Mouse (Mus musculus) embryonic facial prominence, embryonic 13.5 days (tissue): ENCODE data around the gene Mtg1. TPM values are rescaled to one million over a fixed set of nuclear protein-coding genes. Genes with fewer than 3 reads are reported as not detected.

ENCODE experiments used
- ATAC-seq: fragments of 200-750 bp; cut with Nextera tagmentation; 2 replicates; pipeline ENCODE4 v1.8.0; 2017; ENCODE audit warnings: low read depth; ENCODE audit not compliant: insufficient number of reproducible peaks, insufficient read depth, low FRiP score, low TSS enrichment
- H3K27ac ChIP-seq: fragments of 300-500 bp; sonication (generic); 2 replicates; pipeline ENCODE4 v1.5.1; 2015; ENCODE audit warnings: moderate library complexity, mild to moderate bottlenecking, inconsistent platforms
- H3K27me3 ChIP-seq: fragments of 300-500 bp; sonication (generic); 2 replicates; pipeline ENCODE4 v1.6.1; 2015; ENCODE audit warnings: mild to moderate bottlenecking, inconsistent platforms
- H3K36me3 ChIP-seq: fragments of 300-500 bp; sonication (generic); 2 replicates; pipeline ENCODE4 v1.6.1; 2015; ENCODE audit warnings: mild to moderate bottlenecking, inconsistent platforms
- H3K4me1 ChIP-seq: fragments of 300-500 bp; sonication (generic); 2 replicates; pipeline ENCODE4 v1.6.1; 2015; ENCODE audit warnings: inconsistent platforms
- H3K4me2 ChIP-seq: fragments of 300-500 bp; sonication (generic); 2 replicates; pipeline ENCODE4 v1.6.1; 2015; ENCODE audit warnings: moderate library complexity, mild to moderate bottlenecking, inconsistent platforms
- H3K4me3 ChIP-seq: fragments of 300-500 bp; sonication (generic); 2 replicates; pipeline ENCODE4 v1.5.1; 2015; ENCODE audit warnings: mild to moderate bottlenecking, inconsistent platforms
- H3K9ac ChIP-seq: fragments of 300-500 bp; sonication (generic); 2 replicates; pipeline ENCODE4 v1.6.1; 2015; ENCODE audit warnings: mild to moderate bottlenecking, inconsistent platforms
- H3K9me3 ChIP-seq: fragments of 300-500 bp; sonication (generic); 2 replicates; pipeline ENCODE4 v1.6.1; 2016; ENCODE audit warnings: inconsistent platforms
- WGBS: fragments of 180-500 bp; shearing (Covaris S2); methylation state at CpG from one replicate; pipeline ENCODE4 v1.1.7; 2015; ENCODE audit warnings: mixed read lengths; 5-methylcytosine and 5-hydroxymethylcytosine counted together
- polyA plus RNA-seq: library from polyadenylated mRNA; unstranded; fragments of >200 nt; fragmentation: Nextera tagmentation; extraction: Ambion mirVana; gene quantifications from 2 replicates; pipeline ENCODE4 v1.2.1, GENCODE M21; 2015

The Mtg1 gene
- polyA plus RNA-seq: 21.1 and 24.2 TPM in 2 replicates

GRCm38 (mm10) chr7:140137135-140138020, at the start of gene Mtg1:
Gene Mtg1, plus strand, starts transcription at chr7:140137564.
- Histone ChIP-seq H3K27me3 (no peaks in the 10 kb centered on the region), H3K36me3 (peaks cover 8% of the 10 kb centered on the region), H3K4me1 (peaks cover 5% of the 10 kb centered on the region), H3K4me3 (peak within 1 kb of the TSS; percentile 86), H3K4me2 (peak within 1 kb of the TSS; percentile 89), H3K9me3 (no peaks in the 10 kb centered on the region), H3K27ac (peak within 1 kb of the TSS; percentile 79), H3K9ac (peak within 1 kb of the TSS; percentile 88)
- 2% methylated on average over 39 of the region's 39 CpGs for WGBS
- peak; percentile 95 for ATAC-seq

DNA sequence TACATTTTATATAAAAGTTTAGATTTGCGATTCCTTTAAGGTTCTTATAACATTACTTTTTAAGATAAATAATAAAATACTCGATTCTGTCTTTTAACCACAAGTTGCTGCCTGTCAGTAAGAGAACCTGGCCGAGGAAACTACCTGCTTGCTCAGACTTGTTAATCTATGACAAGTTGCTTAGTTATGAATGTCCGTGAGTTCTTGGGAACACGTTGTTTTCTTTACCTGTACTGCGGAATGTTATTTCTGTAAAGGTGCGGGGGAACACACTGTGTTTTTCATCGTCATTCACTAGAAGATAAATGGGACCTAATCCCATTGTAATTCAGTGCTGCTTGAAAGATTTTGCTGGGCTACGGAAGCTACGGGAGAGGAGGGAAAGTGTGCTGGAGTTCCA, 46.8 kb upstream of the Mtg1 start:
- Histone ChIP-seq H3K36me3 (no peaks in the 10 kb centered on the region), H3K4me3 (no peak overlapping the region), H3K27ac (no peak overlapping the region; the same call in 1 of the 2 replicates), H3K4me1 (peaks cover 7% of the 10 kb centered on the region; the same call in 1 of the 2 replicates), H3K9me3 (no peaks in the 10 kb centered on the region), H3K27me3 (no peaks in the 10 kb centered on the region), H3K9ac (no peak overlapping the region), H3K4me2 (no peak overlapping the region)
- WGBS: 66% methylated on average over 10 of the region's 10 CpGs
- no peak for ATAC-seq

DNA sequence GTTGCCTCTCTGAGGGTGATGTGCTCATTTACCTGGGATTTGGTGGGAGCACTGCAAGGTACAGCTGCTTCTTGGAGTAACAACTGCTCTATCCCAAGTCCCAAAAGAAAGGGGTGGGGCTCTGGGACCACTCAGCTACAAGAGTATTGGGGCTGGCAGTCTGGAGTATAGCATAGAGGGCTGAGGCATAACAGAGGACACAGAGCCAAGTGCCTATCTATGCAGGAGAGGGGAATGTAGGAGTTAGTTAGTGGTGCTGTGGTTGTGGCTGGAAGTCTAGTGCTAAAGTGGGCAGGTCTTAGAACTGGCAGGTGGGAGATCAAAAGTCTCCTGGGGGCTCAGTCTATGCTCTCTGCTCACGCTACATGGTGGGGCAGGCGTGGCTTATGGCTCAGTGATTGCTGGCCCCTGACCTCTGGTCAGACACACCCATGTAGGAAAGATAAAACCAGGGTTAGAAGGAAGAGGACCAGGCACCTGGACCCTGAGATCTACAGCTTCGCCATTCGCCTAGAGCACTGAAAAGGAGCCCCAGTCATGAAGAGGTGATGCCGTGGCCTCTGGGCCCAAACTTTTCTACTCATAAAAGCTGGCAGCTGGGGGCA, 44.3 kb upstream of the Mtg1 start, which contains the start of gene Prap1:
Gene Prap1, plus strand, starts transcription at position 472 of the 605 bp plus-strand sequence.
- no peak within 1 kb of the TSS for H3K4me3 ChIP-seq
- H3K9ac ChIP-seq: no peak within 1 kb of the TSS
- H3K36me3 ChIP-seq: no peaks in the 10 kb centered on the region
- ATAC-seq: no peak
- WGBS: 65% methylated on average over 5 of the region's 5 CpGs
- peaks cover 7% of the 10 kb centered on the region; the same call in 1 of the 2 replicates for H3K4me1 ChIP-seq
- H3K4me2 ChIP-seq: no peak within 1 kb of the TSS
- H3K9me3 ChIP-seq: no peaks in the 10 kb centered on the region
- H3K27me3 ChIP-seq: no peaks in the 10 kb centered on the region
- H3K27ac ChIP-seq: no peak within 1 kb of the TSS

- H3K27me3 ChIP-seq: no peaks in the 10 kb centered on the region
- H3K9ac ChIP-seq: 0 out of 2 replicates have a peak overlapping the region, but pooled peaks have one; percentile 21
- no peak overlapping the region for H3K4me2 ChIP-seq
- no peaks in the 10 kb centered on the region for H3K36me3 ChIP-seq
- ATAC-seq: no peak
- H3K4me1 ChIP-seq: peaks cover 7% of the 10 kb centered on the region; the same call in 1 of the 2 replicates
- no peak overlapping the region for H3K27ac ChIP-seq
- 56% methylated on average over 5 of the region's 5 CpGs for WGBS
- H3K9me3 ChIP-seq: no peaks in the 10 kb centered on the region
- H3K4me3 ChIP-seq: no peak overlapping the region
These were observed 42.4 kb upstream of the Mtg1 start for GRCm38 (mm10) chr7:140094954-140095353.

DNA sequence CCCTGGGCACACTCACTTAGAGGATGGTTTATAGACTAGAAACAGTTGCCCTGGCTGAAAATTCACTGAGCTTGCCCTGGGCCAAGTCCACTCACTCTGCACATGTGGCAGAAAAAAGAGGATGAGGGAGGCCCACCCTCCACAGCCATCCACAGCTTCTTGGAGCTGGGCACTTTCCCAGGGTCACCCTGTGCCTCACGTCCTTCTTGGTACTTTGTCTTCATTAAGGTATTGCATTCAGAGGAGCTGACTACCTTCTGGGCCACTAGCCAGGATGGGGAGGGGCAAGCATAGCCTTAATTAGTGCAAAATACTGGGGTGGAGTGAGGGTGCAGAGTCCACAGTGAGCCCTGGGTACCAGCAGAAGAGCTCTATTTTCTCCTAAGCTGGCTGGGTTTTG, 41.8 kb upstream of the Mtg1 start:
- no peaks in the 10 kb centered on the region for H3K9me3 ChIP-seq
- H3K4me2 ChIP-seq: no peak overlapping the region
- H3K27ac ChIP-seq: no peak overlapping the region
- H3K9ac ChIP-seq: no peak overlapping the region
- H3K4me3 ChIP-seq: no peak overlapping the region
- WGBS: 50% methylated on average over 1 of the region's 1 CpGs
- peaks cover 7% of the 10 kb centered on the region; the same call in 1 of the 2 replicates for H3K4me1 ChIP-seq
- no peak for ATAC-seq
- H3K36me3 ChIP-seq: no peaks in the 10 kb centered on the region
- no peaks in the 10 kb centered on the region for H3K27me3 ChIP-seq

DNA sequence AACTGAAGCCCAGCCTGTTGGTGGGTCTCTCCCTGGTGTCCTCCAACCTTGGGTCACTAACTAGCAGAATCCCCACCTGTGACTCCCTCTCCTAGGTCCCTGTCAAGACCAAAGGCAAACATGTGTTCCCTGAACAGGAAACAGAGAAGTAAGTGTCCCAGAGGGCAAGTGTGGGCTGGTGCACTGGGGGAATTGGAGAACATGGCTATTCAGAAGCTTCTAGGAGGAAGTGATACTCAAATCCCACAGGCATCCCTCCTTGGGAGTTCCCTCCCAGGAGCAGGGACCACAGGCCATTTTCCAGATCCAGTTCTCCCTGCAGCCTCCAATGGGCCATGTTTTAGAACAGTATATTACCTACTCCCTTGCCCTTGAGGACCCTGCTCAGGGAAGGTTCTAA, 41.3 kb upstream of the Mtg1 start:
- Histone ChIP-seq H3K4me1 (peaks cover 7% of the 10 kb centered on the region; the same call in 1 of the 2 replicates), H3K4me3 (no peak overlapping the region)

DNA sequence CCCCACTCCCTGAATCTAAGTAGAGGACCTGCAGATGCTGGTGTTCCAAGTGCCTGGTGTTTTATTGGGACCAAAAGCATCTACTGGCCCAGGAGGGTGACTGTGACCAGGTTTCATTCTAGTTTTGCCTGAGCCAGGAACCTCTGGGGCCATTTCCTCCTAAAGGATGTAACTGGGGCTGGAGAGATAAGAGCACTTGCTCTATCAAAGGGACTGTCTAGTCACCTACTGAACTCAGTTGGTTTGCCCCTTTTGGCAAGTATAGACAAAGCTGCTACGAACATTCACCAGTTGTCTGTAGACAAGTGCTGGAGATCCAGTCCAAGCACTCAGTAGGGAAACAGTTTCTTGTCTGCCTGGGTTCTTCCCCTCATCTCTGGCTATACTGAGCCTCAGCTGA, 38.9 kb upstream of the Mtg1 start:
- peaks cover 21% of the 10 kb centered on the region for H3K4me1 ChIP-seq
- WGBS: 93% methylated on average over 1 of the region's 1 CpGs
- no peak for ATAC-seq
- H3K4me2 ChIP-seq: no peak overlapping the region
- no peak overlapping the region for H3K9ac ChIP-seq
- no peak overlapping the region for H3K4me3 ChIP-seq
- H3K27ac ChIP-seq: no peak overlapping the region
- H3K9me3 ChIP-seq: no peaks in the 10 kb centered on the region
- H3K27me3 ChIP-seq: no peaks in the 10 kb centered on the region
- no peaks in the 10 kb centered on the region for H3K36me3 ChIP-seq

More for the DNA sequence above, 41.3 kb upstream of the Mtg1 start:
- Histone ChIP-seq H3K9ac (no peak overlapping the region), H3K36me3 (no peaks in the 10 kb centered on the region), H3K4me2 (no peak overlapping the region), H3K27ac (no peak overlapping the region), H3K27me3 (no peaks in the 10 kb centered on the region), H3K9me3 (no peaks in the 10 kb centered on the region)
- ATAC-seq: no peak

DNA sequence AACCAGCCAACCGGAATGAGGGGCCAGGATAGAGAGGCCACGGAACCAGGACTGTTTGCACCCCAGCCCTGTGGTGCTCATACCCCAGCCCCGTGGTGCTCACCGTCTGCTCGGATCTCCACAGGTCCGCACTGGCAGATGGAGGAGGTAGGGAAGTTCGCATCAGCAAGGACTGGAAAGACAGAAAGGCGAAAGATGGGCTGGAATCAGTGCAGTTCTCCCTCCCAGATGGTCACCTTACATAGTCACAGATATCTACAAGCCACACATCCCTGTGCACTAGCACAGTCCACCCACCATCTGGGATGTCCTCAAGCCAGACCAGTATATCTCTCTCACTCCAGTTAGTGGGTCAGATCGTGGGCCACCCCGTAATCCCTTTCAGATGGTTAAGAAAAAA, 35.9 kb upstream of the Mtg1 start:
- H3K4me3 ChIP-seq: peak overlapping the region; percentile 46
- 77% methylated on average over 10 of the region's 10 CpGs for WGBS
- no peak for ATAC-seq
- H3K27ac ChIP-seq: no peak overlapping the region
- no peaks in the 10 kb centered on the region for H3K9me3 ChIP-seq
- H3K27me3 ChIP-seq: no peaks in the 10 kb centered on the region
- H3K4me2 ChIP-seq: peak overlapping the region; percentile 75
- peaks cover 17% of the 10 kb centered on the region for H3K4me1 ChIP-seq
- H3K9ac ChIP-seq: peak overlapping the region; percentile 69
- H3K36me3 ChIP-seq: peaks cover 16% of the 10 kb centered on the region

- H3K4me1 ChIP-seq: peaks cover 17% of the 10 kb centered on the region
- H3K4me3 ChIP-seq: peak within 1 kb of the TSS; percentile 46
- WGBS: 1% methylated on average over 30 of the region's 30 CpGs
- H3K9me3 ChIP-seq: no peaks in the 10 kb centered on the region
- H3K27ac ChIP-seq: peak within 1 kb of the TSS; percentile 17; the same call in 1 of the 2 replicates
- peak within 1 kb of the TSS; percentile 69 for H3K9ac ChIP-seq
- ATAC-seq: peak; percentile 87
- no peaks in the 10 kb centered on the region for H3K27me3 ChIP-seq
- H3K4me2 ChIP-seq: peak within 1 kb of the TSS; percentile 75
- peaks cover 21% of the 10 kb centered on the region for H3K36me3 ChIP-seq
These were observed 35.1 kb upstream of the Mtg1 start, which contains the start of gene Fuom for GRCm38 (mm10) chr7:140101993-140102860. Gene Fuom, minus strand, starts transcription at chr7:140102441.

DNA sequence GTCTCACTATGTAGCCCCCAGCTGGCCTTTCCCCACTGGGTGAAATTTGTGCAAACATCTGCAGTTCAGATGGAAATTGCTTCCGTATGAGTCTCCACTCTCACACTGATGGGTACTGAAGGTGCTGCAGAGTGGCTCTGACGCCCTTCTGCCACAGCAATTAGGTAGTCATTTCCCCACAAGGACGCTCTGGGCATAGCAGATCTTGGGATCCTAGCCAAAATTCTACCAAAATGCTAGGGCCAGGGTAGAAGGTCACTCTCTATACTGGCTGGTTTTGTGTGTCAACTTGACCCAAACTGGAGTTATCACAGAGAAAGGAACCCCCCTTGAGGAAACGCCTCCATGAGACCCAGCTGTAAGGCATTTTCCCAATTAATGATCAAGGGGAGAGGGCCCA, 33.4 kb upstream of the Mtg1 start:
- no peak for ATAC-seq
- Histone ChIP-seq H3K4me2 (no peak overlapping the region), H3K4me3 (no peak overlapping the region), H3K9me3 (no peaks in the 10 kb centered on the region), H3K9ac (no peak overlapping the region), H3K36me3 (peaks cover 39% of the 10 kb centered on the region), H3K27me3 (no peaks in the 10 kb centered on the region), H3K27ac (no peak overlapping the region), H3K4me1 (peaks cover 17% of the 10 kb centered on the region)
- WGBS: 66% methylated on average over 4 of the region's 4 CpGs

DNA sequence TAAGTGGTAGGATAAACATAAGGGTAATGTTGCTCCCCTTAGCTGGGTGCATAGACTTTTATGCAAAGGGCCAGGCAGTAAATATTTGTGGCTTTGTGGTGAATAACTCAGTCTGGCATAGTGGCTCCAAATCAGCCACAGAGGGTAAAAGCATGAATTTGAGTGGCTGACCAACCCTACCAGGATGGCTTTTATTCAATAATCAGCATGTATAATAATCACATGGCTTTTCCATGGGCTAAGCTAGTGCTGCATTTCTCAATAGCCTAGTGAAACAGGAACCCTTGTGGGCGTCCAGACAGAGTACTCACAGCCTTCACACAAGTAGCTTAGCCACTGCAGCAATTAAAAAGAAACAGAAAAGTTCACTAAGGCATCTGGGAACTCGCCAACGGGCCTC, 25.4 kb upstream of the Mtg1 start:
- Histone ChIP-seq H3K4me3 (no peak overlapping the region), H3K27ac (no peak overlapping the region), H3K36me3 (peaks cover 60% of the 10 kb centered on the region), H3K9ac (no peak overlapping the region), H3K27me3 (no peaks in the 10 kb centered on the region), H3K4me2 (no peak overlapping the region), H3K9me3 (no peaks in the 10 kb centered on the region), H3K4me1 (peaks cover 8% of the 10 kb centered on the region)
- WGBS: 64% methylated on average over 3 of the region's 3 CpGs
- ATAC-seq: no peak
